Mouse (Mus musculus) heart, postnatal 0 days (tissue): ENCODE measurements around the gene Nkrf. TPM values are rescaled to one million over a fixed set of nuclear protein-coding genes. Genes with fewer than 3 reads are reported as not detected.

Source experiments
- ATAC-seq: fragments of 200-750 bp; cut with Nextera tagmentation; 2 replicates; pipeline ENCODE4 v1.8.0; 2017; ENCODE audit warnings: low read depth, moderate number of reproducible peaks, moderate library complexity; ENCODE audit not compliant: insufficient read depth
- DNase-seq: peaks from one replicate; pipeline ENCODE4 v3.0.0-alpha.2; 2016; ENCODE audit warnings: low spot score
- H3K27ac ChIP-seq: fragments of 300-500 bp; sonication (generic); 2 replicates; pipeline ENCODE4 v1.5.1; 2014; ENCODE audit warnings: low read depth, mild to moderate bottlenecking
- H3K27me3 ChIP-seq: fragments of 300-500 bp; sonication (generic); 2 replicates; pipeline ENCODE4 v1.6.1; 2014; ENCODE audit warnings: low read length, mixed read lengths; ENCODE audit not compliant: control insufficient read depth, insufficient read depth
- H3K36me3 ChIP-seq: fragments of 300-500 bp; sonication (generic); replicated peaks from 2 replicates; pipeline ENCODE4 v1.6.1; 2014; ENCODE audit warnings: low read length, mixed read lengths; ENCODE audit not compliant: control insufficient read depth, insufficient read depth
- H3K4me1 ChIP-seq: fragments of 300-500 bp; sonication (generic); 2 replicates; pipeline ENCODE4 v1.6.1; 2014; ENCODE audit warnings: antibody characterized with exemption; ENCODE audit not compliant: control insufficient read depth, insufficient read depth
- H3K4me2 ChIP-seq: fragments of 300-500 bp; sonication (generic); 2 replicates; pipeline ENCODE4 v1.6.1; 2014; ENCODE audit warnings: low read depth, mild to moderate bottlenecking, low read length, moderate library complexity
- H3K4me3 ChIP-seq: fragments of 300-500 bp; sonication (generic); 2 replicates; pipeline ENCODE4 v1.5.1; 2014; ENCODE audit warnings: low read depth, low read length
- H3K9ac ChIP-seq: fragments of 300-500 bp; sonication (generic); replicated peaks from 2 replicates; pipeline ENCODE4 v1.6.1; 2014; ENCODE audit warnings: low read depth, low read length, mixed read lengths
- H3K9me3 ChIP-seq: fragments of 300-500 bp; sonication (generic); replicated peaks from 2 replicates; pipeline ENCODE4 v1.6.1; 2016; ENCODE audit warnings: low read length; ENCODE audit not compliant: control insufficient read depth
- CTCF ChIP-seq: IDR thresholded peaks from 2 replicates; pipeline ENCODE4 v1.5.1; 2016; ENCODE audit warnings: antibody characterized with exemption, control low read depth, low read depth
- EP300 ChIP-seq: IDR thresholded peaks from 2 replicates; pipeline ENCODE4 v1.6.1; 2016; ENCODE audit warnings: antibody characterized with exemption, low read depth
- WGBS: fragments of 180-500 bp; shearing (Covaris S2); extraction: QIAGEN DNeasy Blood & Tissue Kit; methylation state at CpG from one replicate; pipeline ENCODE4 v1.1.7; 2014; 5-methylcytosine and 5-hydroxymethylcytosine counted together
- polyA plus RNA-seq: library from polyadenylated mRNA; unstranded; fragments of >200 nt; fragmentation: Nextera tagmentation; extraction: Ambion mirVana; gene quantifications from 2 replicates; pipeline ENCODE4 v1.2.1, GENCODE M21; 2015
- total RNA-seq: library from RNA; depleted of rRNA; stranded (reverse); fragments of >200 nt; gene quantifications from 2 replicates; pipeline ENCODE4 v1.2.3, GENCODE M21; 2014; ENCODE audit warnings: low replicate concordance; rRNA removed

Nkrf gene
- total and polyA plus RNA-seq, 2 experiments from 2014 or later, result 0.51 to 5.7 TPM

- no peak for ATAC-seq
- Histone ChIP-seq H3K36me3 (peaks cover 3% of the 10 kb centered on the region; the same call in 1 of the 2 replicates), H3K27ac (no peak overlapping the region), H3K9me3 (no peaks in the 10 kb centered on the region), H3K4me2 (no peak overlapping the region), H3K4me3 (no peak overlapping the region), H3K4me1 (no peaks in the 10 kb centered on the region), H3K27me3 (no peaks in the 10 kb centered on the region), H3K9ac (no peak overlapping the region)
- TF ChIP-seq CTCF (no peak), EP300 (no peak)
- DNase-seq, result no peak
- 83% methylated on average over 8 of the region's 8 CpGs for WGBS
Measured at GRCm38 (mm10) chrX:36852631-36853030, 50.1 kb downstream of the Nkrf start.

GRCm38 (mm10) chrX:36847152-36847551, 55.5 kb downstream of the Nkrf start:
- H3K36me3 ChIP-seq, result 0 out of 2 replicates have a peak, but pooled peaks cover 3% of the 10 kb centered on the region
- H3K27ac ChIP-seq, result no peak overlapping the region
- TF ChIP-seq CTCF, result no peak
- H3K9me3 ChIP-seq, result no peaks in the 10 kb centered on the region
- ATAC-seq (no peak), DNase-seq (no peak)
- no peak overlapping the region for H3K9ac ChIP-seq
- H3K4me3 ChIP-seq, result no peak overlapping the region
- H3K27me3 ChIP-seq, result no peaks in the 10 kb centered on the region
- 68% methylated on average over 1 of the region's 1 CpGs for WGBS
- H3K4me2 ChIP-seq, result no peak overlapping the region
- no peaks in the 10 kb centered on the region for H3K4me1 ChIP-seq

DNA sequence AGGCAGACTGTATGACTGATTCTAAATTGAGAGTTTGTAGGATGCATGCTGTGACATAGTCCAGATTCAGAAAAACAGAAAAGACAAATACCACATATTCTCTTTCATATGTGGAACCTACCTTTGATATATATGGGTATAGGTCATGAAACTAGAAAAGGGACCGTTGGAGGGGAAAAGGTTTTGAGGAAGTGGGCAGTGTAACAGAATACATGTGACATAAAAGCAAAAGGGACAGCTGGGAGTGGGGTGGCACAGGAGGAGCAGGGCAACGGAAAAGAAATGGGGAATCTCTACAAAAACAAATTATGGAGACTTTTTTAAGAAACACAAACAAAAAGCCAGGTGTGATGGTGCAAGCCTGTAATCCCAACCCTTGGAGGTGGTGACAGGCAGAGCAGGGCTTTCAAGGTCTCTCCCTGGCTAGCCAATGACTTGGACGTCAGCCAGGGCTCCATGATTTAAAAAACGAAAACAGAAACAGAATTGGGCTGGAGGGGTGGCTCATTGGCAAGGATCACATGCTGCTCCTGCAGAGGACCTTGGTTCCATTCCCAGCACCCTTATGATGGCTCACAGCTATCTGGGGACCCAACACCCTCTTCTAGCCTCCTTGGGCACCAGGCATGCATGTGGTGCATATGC, 59.2 kb downstream of the Nkrf start:
- 51% methylated on average over 4 of the region's 4 CpGs for WGBS
- TF ChIP-seq EP300, result no peak
- no peak for TF ChIP-seq CTCF
- no peaks in the 10 kb centered on the region for H3K4me1 ChIP-seq
- H3K9ac ChIP-seq, result no peak overlapping the region
- H3K9me3 ChIP-seq, result no peaks in the 10 kb centered on the region
- H3K36me3 ChIP-seq, result no peaks in the 10 kb centered on the region
- DNase-seq (no peak), ATAC-seq (no peak)
- no peak overlapping the region for H3K4me3 ChIP-seq
- H3K27ac ChIP-seq, result no peak overlapping the region
- H3K27me3 ChIP-seq, result no peaks in the 10 kb centered on the region
- no peak overlapping the region for H3K4me2 ChIP-seq

DNA sequence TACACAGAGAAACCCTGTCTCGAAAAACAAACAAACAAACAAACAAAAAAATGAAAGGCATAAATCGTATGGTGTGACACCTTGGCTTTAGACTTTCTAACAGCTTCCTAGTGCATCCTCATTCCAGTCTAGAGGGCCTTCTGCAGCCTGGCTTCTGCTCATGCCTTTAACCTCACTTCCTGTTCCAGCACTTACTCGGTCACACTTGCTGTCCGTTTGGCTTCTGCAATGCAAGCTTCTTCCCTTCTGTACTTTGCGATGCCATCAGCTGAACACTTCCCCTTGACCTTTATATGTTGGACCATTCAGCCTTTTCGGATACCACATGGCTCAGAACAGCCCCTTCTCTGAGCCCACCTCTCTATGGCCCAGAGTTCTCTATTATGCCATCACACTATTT, 61.0 kb downstream of the Nkrf start:
- H3K27me3 ChIP-seq, result no peaks in the 10 kb centered on the region
- H3K9me3 ChIP-seq, result no peaks in the 10 kb centered on the region
- no peaks in the 10 kb centered on the region for H3K36me3 ChIP-seq
- no peaks in the 10 kb centered on the region for H3K4me1 ChIP-seq
- DNase-seq (no peak), ATAC-seq (no peak)
- WGBS, result 66% methylated on average over 6 of the region's 6 CpGs
- no peak overlapping the region for H3K4me3 ChIP-seq
- H3K27ac ChIP-seq, result no peak overlapping the region
- no peak overlapping the region for H3K9ac ChIP-seq
- TF ChIP-seq EP300 (no peak), CTCF (no peak)
- H3K4me2 ChIP-seq, result no peak overlapping the region

DNA sequence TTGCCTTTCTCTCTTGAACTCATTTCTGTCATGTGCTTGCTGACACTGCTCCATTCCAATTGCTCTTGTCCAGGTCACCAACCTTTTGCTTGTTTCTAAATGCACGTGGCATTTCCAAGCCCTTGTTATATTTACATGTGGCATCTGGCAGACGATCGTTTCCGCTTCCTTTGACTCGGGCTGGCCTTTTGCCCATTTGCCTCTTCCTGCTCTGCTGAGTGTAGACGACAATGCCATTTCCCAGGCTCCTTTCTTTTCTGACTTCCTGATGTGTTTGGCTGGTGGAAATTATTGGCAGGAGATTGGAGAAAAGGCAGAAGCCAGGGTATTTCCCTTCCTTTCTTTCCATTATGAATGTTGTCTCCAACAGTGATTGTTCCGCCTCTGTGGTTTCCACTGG, 63.3 kb downstream of the Nkrf start:
- Histone ChIP-seq H3K27me3 (no peaks in the 10 kb centered on the region), H3K9me3 (no peaks in the 10 kb centered on the region), H3K4me2 (no peak overlapping the region), H3K36me3 (no peaks in the 10 kb centered on the region), H3K4me1 (no peaks in the 10 kb centered on the region), H3K4me3 (no peak overlapping the region), H3K27ac (no peak overlapping the region), H3K9ac (no peak overlapping the region)
- ATAC-seq (no peak; the same call in 1 of the 2 replicates), DNase-seq (no peak)
- TF ChIP-seq EP300 (no peak), CTCF (no peak)
- WGBS, result 49% methylated on average over 7 of the region's 7 CpGs

Other genes with a start within 250 kb of the Nkrf start
- 2.7 TPM in 1 of 2 replicates, not detected in the other for gene Slc25a43, start 159.2 kb downstream of the Nkrf start, total RNA-seq
- gene Slc25a43, start 159.2 kb downstream of the Nkrf start, polyA plus RNA-seq, result 2.0 and 2.2 TPM in 2 replicates
- gene Slc25a5, start 107.2 kb downstream of the Nkrf start, total RNA-seq, result 1,399 and 1,635 TPM in 2 replicates
- gene Slc25a5, start 107.2 kb downstream of the Nkrf start, polyA plus RNA-seq, result 1,751 and 1,760 TPM in 2 replicates
- 24.1 and 75.9 TPM in 2 replicates for gene Ube2a, start 29.0 kb downstream of the Nkrf start, total RNA-seq
- gene Ube2a, start 29.0 kb downstream of the Nkrf start, polyA plus RNA-seq, result 210 and 213 TPM in 2 replicates
- gene C330007P06Rik, start 28.8 kb downstream of the Nkrf start, total RNA-seq, result 16.6 and 19.0 TPM in 2 replicates
- 10.5 and 10.7 TPM in 2 replicates for gene C330007P06Rik, start 28.8 kb downstream of the Nkrf start, polyA plus RNA-seq
- 53.1 and 73.5 TPM in 2 replicates for gene Sept6, start 88.9 kb upstream of the Nkrf start, total RNA-seq
- gene Sept6, start 88.9 kb upstream of the Nkrf start, polyA plus RNA-seq, result 22.1 and 22.3 TPM in 2 replicates
- not detected in 2 replicates for gene Sowahd, start 145.9 kb upstream of the Nkrf start, total RNA-seq
- gene Sowahd, start 145.9 kb upstream of the Nkrf start, polyA plus RNA-seq, result not detected in 2 replicates
- 148 and 167 TPM in 2 replicates for gene Rpl39, start 182.5 kb upstream of the Nkrf start, total RNA-seq
- 403 and 426 TPM in 2 replicates for gene Rpl39, start 182.5 kb upstream of the Nkrf start, polyA plus RNA-seq
- gene Upf3b, start 207.4 kb upstream of the Nkrf start, total RNA-seq, result 8.1 and 10.2 TPM in 2 replicates
- 9.3 and 10.6 TPM in 2 replicates for gene Upf3b, start 207.4 kb upstream of the Nkrf start, polyA plus RNA-seq
- 8.1 and 13.8 TPM in 2 replicates for gene Nkap, start 223.9 kb upstream of the Nkrf start, total RNA-seq
- 8.2 and 9.2 TPM in 2 replicates for gene Nkap, start 223.9 kb upstream of the Nkrf start, polyA plus RNA-seq